Mouse (Mus musculus): Measurements from ENCODE around the gene Fras1. TPM values are rescaled to one million over a fixed set of nuclear protein-coding genes. Genes with fewer than 3 reads are reported as not detected.

The Fras1 gene
- polyA plus RNA-seq, 1 experiment from 2014 or later = 7.0 TPM

- H3K27ac ChIP-seq = no peak overlapping the region
- no peak for ATAC-seq (ENCODE audit: low FRiP score)
- no peaks in the 10 kb centered on the region for H3K4me1 ChIP-seq (replicated peaks)
- H3K27me3 ChIP-seq = no peaks in the 10 kb centered on the region
- no peaks in the 10 kb centered on the region for H3K9me3 ChIP-seq
- H3K4me2 ChIP-seq = no peak overlapping the region
- no peak overlapping the region for H3K4me3 ChIP-seq
- H3K9ac ChIP-seq = no peak overlapping the region
- no peaks in the 10 kb centered on the region for H3K36me3 ChIP-seq
- WGBS = 87% methylated on average over 1 of the region's 1 CpGs
Observed at GRCm38 (mm10) chr5:96502400-96502799, 128.6 kb downstream of the Fras1 start.

GRCm38 (mm10) chr5:96511005-96511404, 137.2 kb downstream of the Fras1 start:
- WGBS = 85% methylated on average over 5 of the region's 5 CpGs
- H3K27ac ChIP-seq = no peak overlapping the region
- no peak overlapping the region for H3K4me3 ChIP-seq

GRCm38 (mm10) chr5:96513327-96513726, 139.6 kb downstream of the Fras1 start:
- WGBS = 86% methylated on average over 4 of the region's 4 CpGs
- Histone ChIP-seq H3K27me3 (no peaks in the 10 kb centered on the region), H3K4me3 (no peak overlapping the region), H3K4me2 (no peak overlapping the region), H3K4me1 (replicated peaks) (0 out of 2 replicates have a peak, but pooled peaks cover 3% of the 10 kb centered on the region), H3K9ac (no peak overlapping the region), H3K36me3 (no peaks in the 10 kb centered on the region), H3K27ac (no peak overlapping the region), H3K9me3 (0 out of 2 replicates have a peak, but pooled peaks cover 2% of the 10 kb centered on the region)
- no peak for ATAC-seq (ENCODE audit: low FRiP score)

More at GRCm38 (mm10) chr5:96511005-96511404, 137.2 kb downstream of the Fras1 start:
- no peak overlapping the region for H3K9ac ChIP-seq
- H3K36me3 ChIP-seq = no peaks in the 10 kb centered on the region
- ATAC-seq (ENCODE audit: low FRiP score) = no peak
- H3K4me2 ChIP-seq = no peak overlapping the region
- H3K4me1 ChIP-seq (replicated peaks) = 0 out of 2 replicates have a peak, but pooled peaks cover 2% of the 10 kb centered on the region
- H3K27me3 ChIP-seq = no peaks in the 10 kb centered on the region
- no peaks in the 10 kb centered on the region for H3K9me3 ChIP-seq

GRCm38 (mm10) chr5:96515860-96516311, 142.1 kb downstream of the Fras1 start:
- Histone ChIP-seq H3K27me3 (no peaks in the 10 kb centered on the region), H3K4me3 (no peak overlapping the region), H3K4me1 (replicated peaks) (0 out of 2 replicates have a peak, but pooled peaks cover 3% of the 10 kb centered on the region), H3K36me3 (no peaks in the 10 kb centered on the region), H3K9ac (no peak overlapping the region), H3K4me2 (no peak overlapping the region), H3K27ac (no peak overlapping the region), H3K9me3 (0 out of 2 replicates have a peak, but pooled peaks cover 2% of the 10 kb centered on the region)
- no peak for ATAC-seq (ENCODE audit: low FRiP score)
- 75% methylated on average over 3 of the region's 3 CpGs for WGBS

GRCm38 (mm10) chr5:96516329-96516728, 142.6 kb downstream of the Fras1 start:
- Histone ChIP-seq H3K9me3 (0 out of 2 replicates have a peak, but pooled peaks cover 2% of the 10 kb centered on the region), H3K9ac (no peak overlapping the region), H3K36me3 (no peaks in the 10 kb centered on the region), H3K4me3 (no peak overlapping the region), H3K4me1 (replicated peaks) (0 out of 2 replicates have a peak, but pooled peaks cover 3% of the 10 kb centered on the region), H3K4me2 (no peak overlapping the region), H3K27me3 (no peaks in the 10 kb centered on the region), H3K27ac (no peak overlapping the region)
- ATAC-seq (ENCODE audit: low FRiP score) = no peak
- 80% methylated on average over 6 of the region's 6 CpGs for WGBS

GRCm38 (mm10) chr5:96521541-96521940, 147.8 kb downstream of the Fras1 start:
- H3K4me3 ChIP-seq = no peak overlapping the region
- WGBS = 87% methylated on average over 9 of the region's 9 CpGs

GRCm38 (mm10) chr5:96522909-96523409, 149.2 kb downstream of the Fras1 start:
- no peaks in the 10 kb centered on the region for H3K4me1 ChIP-seq (replicated peaks)
- H3K27me3 ChIP-seq = no peaks in the 10 kb centered on the region
- no peak overlapping the region for H3K4me2 ChIP-seq
- no peak overlapping the region for H3K4me3 ChIP-seq
- WGBS = 87% methylated on average over 5 of the region's 5 CpGs
- no peak overlapping the region for H3K27ac ChIP-seq
- no peaks in the 10 kb centered on the region for H3K36me3 ChIP-seq
- no peak for ATAC-seq (ENCODE audit: low FRiP score)
- no peaks in the 10 kb centered on the region for H3K9me3 ChIP-seq
- no peak overlapping the region for H3K9ac ChIP-seq

More at GRCm38 (mm10) chr5:96521541-96521940, 147.8 kb downstream of the Fras1 start:
- Histone ChIP-seq H3K9me3 (0 out of 2 replicates have a peak, but pooled peaks cover 2% of the 10 kb centered on the region), H3K27ac (no peak overlapping the region), H3K4me2 (no peak overlapping the region), H3K27me3 (no peaks in the 10 kb centered on the region), H3K9ac (no peak overlapping the region), H3K36me3 (no peaks in the 10 kb centered on the region), H3K4me1 (replicated peaks) (no peaks in the 10 kb centered on the region)
- ATAC-seq (ENCODE audit: low FRiP score) = no peak

- Histone ChIP-seq H3K36me3 (no peaks in the 10 kb centered on the region), H3K4me1 (replicated peaks) (no peaks in the 10 kb centered on the region), H3K27me3 (no peaks in the 10 kb centered on the region), H3K27ac (no peak overlapping the region), H3K9ac (no peak overlapping the region), H3K9me3 (no peaks in the 10 kb centered on the region), H3K4me3 (no peak overlapping the region), H3K4me2 (no peak overlapping the region)
- WGBS = 47% methylated on average over 7 of the region's 7 CpGs
- no peak for ATAC-seq (ENCODE audit: low FRiP score)
Observed at GRCm38 (mm10) chr5:96528296-96528695, 154.5 kb downstream of the Fras1 start.

- no peak for ATAC-seq (ENCODE audit: low FRiP score)
- Histone ChIP-seq H3K4me1 (replicated peaks) (no peaks in the 10 kb centered on the region), H3K36me3 (no peaks in the 10 kb centered on the region), H3K9me3 (no peaks in the 10 kb centered on the region), H3K27ac (no peak overlapping the region), H3K4me3 (no peak overlapping the region), H3K9ac (no peak overlapping the region), H3K27me3 (no peaks in the 10 kb centered on the region), H3K4me2 (no peak overlapping the region)
- 93% methylated on average over 3 of the region's 3 CpGs for WGBS
Observed at GRCm38 (mm10) chr5:96530516-96530915, 156.8 kb downstream of the Fras1 start.

- Histone ChIP-seq H3K4me1 (replicated peaks) (no peaks in the 10 kb centered on the region), H3K36me3 (no peaks in the 10 kb centered on the region), H3K9ac (no peak overlapping the region), H3K4me3 (no peak overlapping the region), H3K9me3 (no peaks in the 10 kb centered on the region), H3K4me2 (no peak overlapping the region), H3K27me3 (no peaks in the 10 kb centered on the region), H3K27ac (no peak overlapping the region)
- ATAC-seq (ENCODE audit: low FRiP score) = no peak
Observed at GRCm38 (mm10) chr5:96531962-96532361, 158.2 kb downstream of the Fras1 start.

- no peak for ATAC-seq (ENCODE audit: low FRiP score)
- Histone ChIP-seq H3K9ac (no peak overlapping the region), H3K9me3 (no peaks in the 10 kb centered on the region), H3K27me3 (no peaks in the 10 kb centered on the region), H3K27ac (no peak overlapping the region), H3K4me1 (replicated peaks) (no peaks in the 10 kb centered on the region), H3K4me3 (no peak overlapping the region), H3K36me3 (no peaks in the 10 kb centered on the region), H3K4me2 (no peak overlapping the region)
- 92% methylated on average over 3 of the region's 3 CpGs for WGBS
Observed at GRCm38 (mm10) chr5:96536527-96536926, 162.8 kb downstream of the Fras1 start.

GRCm38 (mm10) chr5:96536937-96537336, 163.2 kb downstream of the Fras1 start:
- ATAC-seq (ENCODE audit: low FRiP score) = no peak
- Histone ChIP-seq H3K27me3 (no peaks in the 10 kb centered on the region), H3K9me3 (no peaks in the 10 kb centered on the region), H3K9ac (no peak overlapping the region), H3K27ac (no peak overlapping the region), H3K4me1 (replicated peaks) (no peaks in the 10 kb centered on the region), H3K4me3 (no peak overlapping the region), H3K36me3 (no peaks in the 10 kb centered on the region), H3K4me2 (no peak overlapping the region)
- 94% methylated on average over 7 of the region's 7 CpGs for WGBS

- Histone ChIP-seq H3K4me3 (no peak overlapping the region), H3K36me3 (no peaks in the 10 kb centered on the region), H3K27me3 (no peaks in the 10 kb centered on the region), H3K4me2 (no peak overlapping the region), H3K27ac (no peak overlapping the region), H3K9ac (no peak overlapping the region), H3K9me3 (no peaks in the 10 kb centered on the region), H3K4me1 (replicated peaks) (no peaks in the 10 kb centered on the region)
- ATAC-seq (ENCODE audit: low FRiP score) = no peak
- WGBS = 91% methylated on average over 4 of the region's 4 CpGs
Observed at GRCm38 (mm10) chr5:96544112-96544511, 170.4 kb downstream of the Fras1 start.

Measured in hindbrain, embryonic 13.5 days (tissue).